Mouse (Mus musculus) ES-Bruce4 (cell line): ENCODE results near the gene Aplp2. TPM values are rescaled to one million over a fixed set of nuclear protein-coding genes. Genes with fewer than 3 reads are reported as not detected.

Source experiments
- H3K27ac ChIP-seq: 2 replicates; pipeline ENCODE4 v1.5.1; 2012; ENCODE audit warnings: low read length, inconsistent platforms; ENCODE audit not compliant: insufficient read depth
- H3K27me3 ChIP-seq: 2 replicates; pipeline ENCODE4 v1.6.1; 2012; ENCODE audit warnings: mild to moderate bottlenecking, low read length, inconsistent platforms; ENCODE audit not compliant: control insufficient read depth, poor library complexity, insufficient read depth, severe bottlenecking
- H3K36me3 ChIP-seq: 2 replicates; pipeline ENCODE4 v1.6.1; 2012; ENCODE audit warnings: inconsistent platforms, mild to moderate bottlenecking, low read length, moderate library complexity; ENCODE audit not compliant: control insufficient read depth, poor library complexity, insufficient read depth, severe bottlenecking
- H3K4me1 ChIP-seq: one replicate; pipeline ENCODE4 v1.8.1; 2011; ENCODE audit warnings: low read length; ENCODE audit not compliant: control insufficient read depth, insufficient read depth
- H3K4me3 ChIP-seq: 2 replicates; pipeline ENCODE4 v1.5.1; 2011; ENCODE audit warnings: low read depth, mild to moderate bottlenecking, low read length
- H3K9ac ChIP-seq: 2 replicates; pipeline ENCODE4 v1.6.1; 2012; ENCODE audit warnings: low read depth, mild to moderate bottlenecking, inconsistent platforms; ENCODE audit not compliant: poor library complexity, severe bottlenecking
- H3K9me3 ChIP-seq: replicated peaks from 2 replicates; pipeline ENCODE4 v1.6.1; 2012; ENCODE audit warnings: mild to moderate bottlenecking, low read length, inconsistent platforms; ENCODE audit not compliant: control insufficient read depth, poor library complexity, insufficient read depth, severe bottlenecking
- CTCF ChIP-seq: IDR thresholded peaks from one replicate; pipeline ENCODE4 v1.8.1; 2011; ENCODE audit warnings: low read depth, low read length
- EP300 ChIP-seq: IDR thresholded peaks from 2 replicates; pipeline ENCODE4 v1.6.1; 2011; ENCODE audit warnings: low read depth, low read length; ENCODE audit not compliant: insufficient read depth
- POLR2A ChIP-seq: IDR thresholded peaks from one replicate; pipeline ENCODE4 v1.8.1; 2011; ENCODE audit warnings: low read length; ENCODE audit not compliant: insufficient read depth
- polyA plus RNA-seq: library from polyadenylated mRNA; stranded (reverse); fragments of >200 nt; gene quantifications from 2 replicates; pipeline ENCODE4 v1.2.4, GENCODE M21; 2011; ENCODE audit warnings: low read depth; ENCODE audit not compliant: missing spikeins, insufficient read depth, insufficient read length

Gene Aplp2
- polyA plus RNA-seq, 1 experiment: 317 TPM

DNA sequence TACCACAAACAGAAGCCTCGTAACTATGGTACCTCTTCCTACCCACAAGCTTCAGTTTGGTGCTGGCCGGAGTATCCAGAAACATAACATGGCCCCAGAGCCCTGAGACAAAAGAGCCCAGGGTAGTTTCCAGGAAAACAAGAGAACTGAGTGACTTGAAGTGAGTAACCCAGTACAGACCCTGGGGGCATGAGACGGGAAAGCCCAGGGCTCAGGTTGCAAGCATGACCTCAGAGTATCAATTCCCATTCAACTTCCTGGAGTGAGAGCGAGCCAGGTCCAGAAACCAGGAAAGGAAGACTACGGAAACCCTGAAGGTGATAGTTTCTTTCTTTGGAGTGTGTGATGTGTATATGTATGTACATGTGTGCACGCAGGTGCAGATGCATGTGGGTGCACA is 94.1 kb downstream of the Aplp2 start:
- H3K36me3 ChIP-seq: no peaks in the 10 kb centered on the region
- no peaks in the 10 kb centered on the region for H3K27me3 ChIP-seq
- peaks cover 14% of the 10 kb centered on the region for H3K4me1 ChIP-seq
- peak overlapping the region; percentile 9 for H3K9ac ChIP-seq
- no peaks in the 10 kb centered on the region for H3K9me3 ChIP-seq
- H3K27ac ChIP-seq: peak overlapping the region; percentile 82
- H3K4me3 ChIP-seq: peak overlapping the region; percentile 16; the same call in 1 of the 2 replicates
- TF ChIP-seq POLR2A (no peak), EP300 (peak; percentile 59; the same call in 1 of the 2 replicates)

GRCm38 (mm10) chr9:31117088-31117487 is 94.5 kb downstream of the Aplp2 start:
- peak overlapping the region; percentile 82 for H3K27ac ChIP-seq
- TF ChIP-seq EP300 (no peak), POLR2A (no peak), CTCF (no peak)
- no peaks in the 10 kb centered on the region for H3K36me3 ChIP-seq
- no peaks in the 10 kb centered on the region for H3K9me3 ChIP-seq
- peak overlapping the region; percentile 16; the same call in 1 of the 2 replicates for H3K4me3 ChIP-seq
- H3K4me1 ChIP-seq: peaks cover 12% of the 10 kb centered on the region
- peak overlapping the region; percentile 9 for H3K9ac ChIP-seq
- no peaks in the 10 kb centered on the region for H3K27me3 ChIP-seq

- no peaks in the 10 kb centered on the region for H3K27me3 ChIP-seq
- no peak overlapping the region for H3K27ac ChIP-seq
- H3K36me3 ChIP-seq: no peaks in the 10 kb centered on the region
- no peak overlapping the region for H3K4me3 ChIP-seq
- no peak overlapping the region for H3K9ac ChIP-seq
- TF ChIP-seq CTCF (no peak), POLR2A (no peak), EP300 (no peak)
- no peaks in the 10 kb centered on the region for H3K9me3 ChIP-seq
- H3K4me1 ChIP-seq: peaks cover 5% of the 10 kb centered on the region
Observed at GRCm38 (mm10) chr9:31115586-31115985, 96.0 kb downstream of the Aplp2 start.

DNA sequence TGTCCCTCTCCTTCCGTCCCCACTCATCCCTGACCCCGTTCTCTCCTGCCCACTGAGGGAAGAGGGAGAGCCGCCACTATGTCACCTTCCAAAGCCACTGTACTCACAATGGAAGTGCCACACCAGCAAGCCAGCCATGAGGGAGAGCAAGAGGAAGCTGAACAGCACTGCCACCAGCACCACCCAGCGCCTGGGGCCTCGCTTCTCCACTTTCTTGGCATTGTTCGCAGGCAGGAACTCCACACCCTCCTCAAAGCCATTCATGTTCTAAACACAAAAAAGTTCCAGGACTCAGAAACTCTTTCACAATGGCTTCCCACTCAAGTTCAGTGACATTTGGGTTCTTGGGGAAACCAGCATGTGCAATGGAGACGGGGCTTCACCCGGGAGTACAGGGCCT is 103.2 kb downstream of the Aplp2 start:
- Histone ChIP-seq H3K27ac (no peak overlapping the region), H3K9me3 (no peaks in the 10 kb centered on the region), H3K4me1 (no peaks in the 10 kb centered on the region), H3K9ac (no peak overlapping the region), H3K36me3 (peaks cover 11% of the 10 kb centered on the region; the same call in 1 of the 2 replicates), H3K27me3 (no peaks in the 10 kb centered on the region), H3K4me3 (no peak overlapping the region)
- TF ChIP-seq POLR2A (no peak), CTCF (no peak), EP300 (no peak)

Other genes with a start within 250 kb of the Aplp2 start
- gene Zbtb44, start 181.2 kb downstream of the Aplp2 start, polyA plus RNA-seq: 95.7 and 98.2 TPM in 2 replicates
- gene St14, start 80.0 kb downstream of the Aplp2 start, polyA plus RNA-seq: 118 and 123 TPM in 2 replicates
- gene Prdm10, start 68.7 kb upstream of the Aplp2 start, polyA plus RNA-seq: 18.0 and 20.7 TPM in 2 replicates
- gene Nfrkb, start 174.4 kb upstream of the Aplp2 start, polyA plus RNA-seq: 26.3 and 26.6 TPM in 2 replicates